Mouse (Mus musculus): ENCODE measurements around the gene Defb26.

GRCm38 (mm10) chr2:152541979-152542378, 30.5 kb upstream of the Defb26 start:
- TF ChIP-seq CTCF (IDR thresholded peaks at IDR 0.05; ENCODE audit: control insufficient read depth, insufficient read depth, insufficient replicate concordance, low read depth, low read length): no peak
- TF ChIP-seq POLR2A (IDR thresholded peaks at IDR 0.05; ENCODE audit: control insufficient read depth, low read depth, low read length): no peak

Measured in testis, adult 2 months (tissue).